Mouse (Mus musculus) erythroblast, embryonic 14.5 days (primary cell): ENCODE measurements around the gene Bcl9l. TPM values are rescaled to one million over a fixed set of nuclear protein-coding genes. Genes with fewer than 3 reads are reported as not detected.
A peak's percentile ranks its signal among the peaks of the same experiment; 100 is the strongest.

ENCODE experiments used
- H3K27me3 ChIP-seq: 2 replicates; pipeline ENCODE4 v1.6.1; 2012; ENCODE audit warnings: inconsistent platforms; ENCODE audit not compliant: control insufficient read depth
- H3K36me3 ChIP-seq: 2 replicates; pipeline ENCODE4 v1.6.1; 2012; ENCODE audit warnings: mild to moderate bottlenecking, inconsistent platforms; ENCODE audit not compliant: control insufficient read depth
- H3K4me1 ChIP-seq: 2 replicates; pipeline ENCODE4 v1.6.1; 2012; ENCODE audit warnings: inconsistent platforms; ENCODE audit not compliant: control insufficient read depth
- H3K4me3 ChIP-seq: replicated peaks from 2 replicates; pipeline ENCODE3; 2012; ENCODE audit warnings: moderate library complexity, mild to moderate bottlenecking, inconsistent platforms
- H3K9me3 ChIP-seq: 2 replicates; pipeline ENCODE4 v1.6.1; 2012; ENCODE audit warnings: low read length, inconsistent platforms, mixed read lengths; ENCODE audit not compliant: control insufficient read depth
- GATA1 ChIP-seq: IDR thresholded peaks from 2 replicates; pipeline ENCODE4 v1.6.1; 2012; ENCODE audit warnings: low read length, inconsistent platforms, mixed read lengths
- TAL1 ChIP-seq: IDR thresholded peaks from 3 replicates; pipeline ENCODE4 v1.6.1; 2012; ENCODE audit warnings: low read length, inconsistent platforms, mixed read lengths
- polyA plus RNA-seq: library from polyadenylated mRNA; stranded (reverse); fragments of >175 nt; gene quantifications from 2 replicates; pipeline ENCODE4 v1.2.3, GENCODE M21; 2012

Bcl9l gene
- polyA plus RNA-seq, 1 experiment = 0.06 TPM

DNA sequence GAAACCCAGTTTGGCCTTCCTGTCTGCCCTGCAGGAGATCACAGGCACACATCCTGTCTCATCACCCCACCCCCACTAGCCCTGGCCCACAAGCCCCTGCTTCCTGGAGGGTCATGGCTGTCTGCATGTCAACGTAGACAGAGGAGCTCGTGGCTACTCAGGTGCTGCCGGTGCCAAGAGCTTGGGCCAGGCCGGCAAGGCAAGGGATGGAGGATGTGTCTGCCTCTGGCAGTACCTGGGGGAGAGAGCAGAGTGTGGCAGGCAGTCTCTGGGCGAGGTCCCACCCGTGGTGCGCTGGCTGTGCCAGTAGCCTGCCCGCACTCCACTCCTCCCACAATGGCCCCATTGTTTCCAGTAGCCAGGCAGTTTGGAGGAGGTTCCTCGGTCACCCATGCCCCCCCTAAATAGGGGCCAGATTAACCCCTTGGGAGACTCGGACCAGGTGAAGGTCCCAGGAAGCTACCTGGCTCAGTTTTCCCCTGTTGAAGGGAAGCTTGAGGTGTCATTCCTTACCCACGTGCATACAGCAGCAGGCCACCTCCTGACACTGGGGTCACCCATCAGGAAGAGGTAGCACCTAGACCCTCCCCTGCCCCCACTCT is 11.7 kb downstream of the Bcl9l start:
- H3K9me3 ChIP-seq = no peaks in the 10 kb centered on the region
- no peak overlapping the region for H3K4me3 ChIP-seq
- H3K4me1 ChIP-seq = peaks cover 5% of the 10 kb centered on the region
- peaks cover 26% of the 10 kb centered on the region for H3K27me3 ChIP-seq
- no peak for TF ChIP-seq GATA1
- no peaks in the 10 kb centered on the region for H3K36me3 ChIP-seq

DNA sequence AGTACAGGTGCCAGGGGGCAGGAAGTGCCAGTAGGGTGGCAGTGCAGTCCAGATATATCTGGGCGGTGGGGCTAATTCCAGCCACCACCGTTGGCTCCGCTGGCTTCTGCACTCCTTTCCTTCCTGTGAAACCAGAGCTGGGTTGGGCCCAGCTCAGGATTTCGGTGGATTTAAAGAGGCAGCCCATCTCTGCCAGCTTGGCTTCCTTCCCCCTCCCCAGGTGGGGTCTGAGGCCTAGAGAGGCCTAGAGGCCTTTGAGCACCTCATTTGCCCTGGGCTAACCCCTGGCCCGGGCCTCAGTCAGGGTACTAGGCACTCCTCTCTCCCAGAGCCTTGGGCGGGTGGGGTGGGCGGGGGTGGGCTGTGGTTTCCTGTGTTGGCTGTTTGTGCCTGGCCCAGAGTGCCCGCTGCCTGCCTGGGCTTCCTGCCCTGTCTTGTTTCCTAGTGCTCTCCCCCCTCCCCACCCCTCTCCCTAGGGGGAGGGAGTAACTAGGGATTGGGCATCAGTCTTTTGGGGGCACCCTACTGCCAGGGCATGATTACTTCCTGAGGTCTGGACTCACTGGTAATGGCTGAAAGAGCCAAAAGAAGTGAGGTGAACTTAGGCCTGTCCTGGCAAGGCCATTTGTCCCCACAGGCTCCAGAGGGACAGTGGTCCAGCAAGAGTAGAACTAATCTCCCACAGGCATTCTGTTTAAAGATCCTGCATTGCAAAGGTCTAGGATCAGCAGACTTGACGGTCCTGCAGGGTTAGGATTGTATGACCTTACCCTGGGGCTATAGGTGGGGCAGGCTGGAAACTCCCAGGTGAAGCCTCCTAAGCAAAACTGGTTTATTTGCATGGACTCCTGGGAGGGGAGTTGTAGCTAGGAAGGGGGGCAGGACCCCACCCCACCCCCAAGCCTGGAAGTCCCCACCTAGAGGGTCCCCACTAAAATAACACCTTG is 12.5 kb downstream of the Bcl9l start:
- TF ChIP-seq TAL1 (no peak), GATA1 (no peak)
- Histone ChIP-seq H3K4me3 (no peak overlapping the region), H3K27me3 (peaks cover 33% of the 10 kb centered on the region), H3K9me3 (no peaks in the 10 kb centered on the region), H3K36me3 (no peaks in the 10 kb centered on the region), H3K4me1 (peaks cover 6% of the 10 kb centered on the region)

- Histone ChIP-seq H3K4me1 (peaks cover 9% of the 10 kb centered on the region), H3K9me3 (no peaks in the 10 kb centered on the region), H3K4me3 (no peak overlapping the region), H3K36me3 (no peaks in the 10 kb centered on the region), H3K27me3 (peaks cover 37% of the 10 kb centered on the region)
- TF ChIP-seq TAL1 (no peak), GATA1 (no peak)
Measured at GRCm38 (mm10) chr9:44495810-44496344, 13.3 kb downstream of the Bcl9l start.

- H3K36me3 ChIP-seq = no peaks in the 10 kb centered on the region; the same call in 1 of the 2 replicates
- H3K27me3 ChIP-seq = peaks cover 37% of the 10 kb centered on the region
- no peaks in the 10 kb centered on the region for H3K9me3 ChIP-seq
- no peak for TF ChIP-seq GATA1
- TF ChIP-seq TAL1 = no peak
- H3K4me1 ChIP-seq = peaks cover 13% of the 10 kb centered on the region
- no peak overlapping the region for H3K4me3 ChIP-seq
Measured at GRCm38 (mm10) chr9:44496803-44497461, 14.3 kb downstream of the Bcl9l start.

DNA sequence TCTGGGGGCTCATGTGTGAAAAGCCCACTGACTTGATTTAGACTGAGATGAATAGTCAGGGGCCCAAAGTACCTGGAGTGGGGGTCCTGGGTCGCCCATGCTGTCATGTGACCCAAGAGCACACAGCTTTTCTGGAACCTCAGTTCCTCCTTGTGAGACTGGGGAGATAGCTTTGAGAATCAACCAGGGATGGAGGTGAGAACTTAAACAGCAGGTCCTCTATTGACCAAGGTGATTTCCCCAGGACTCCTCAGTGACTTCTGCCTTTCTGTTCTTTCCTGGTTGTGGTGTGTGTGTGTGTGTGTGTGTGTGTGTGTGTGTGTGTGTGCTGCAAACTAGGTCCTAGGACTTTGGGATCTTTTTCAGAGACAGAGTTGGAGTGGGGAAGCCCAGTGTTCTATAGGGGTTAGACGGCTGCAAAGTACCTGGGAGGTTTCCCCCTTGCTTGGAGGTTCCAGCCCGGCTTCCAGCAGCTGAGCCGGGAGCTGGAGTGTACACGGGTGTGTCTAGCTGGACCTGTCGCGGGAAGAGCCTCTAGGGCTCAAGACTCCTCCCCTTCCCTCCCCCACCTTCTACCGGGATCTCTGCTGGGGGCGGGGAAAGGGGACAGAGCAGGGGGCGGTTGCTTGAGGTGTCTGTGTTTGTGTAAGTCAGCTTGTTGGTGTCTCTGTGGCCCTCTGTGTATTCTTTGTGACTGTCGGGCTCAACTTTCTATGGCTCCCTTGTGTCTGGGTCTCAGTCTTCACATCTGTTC is 15.2 kb downstream of the Bcl9l start:
- no peaks in the 10 kb centered on the region; the same call in 1 of the 2 replicates for H3K36me3 ChIP-seq
- peaks cover 35% of the 10 kb centered on the region for H3K27me3 ChIP-seq
- peaks cover 13% of the 10 kb centered on the region for H3K4me1 ChIP-seq
- H3K4me3 ChIP-seq = peak overlapping the region; percentile 33
- H3K9me3 ChIP-seq = no peaks in the 10 kb centered on the region
- TF ChIP-seq GATA1 (no peak), TAL1 (no peak)

GRCm38 (mm10) chr9:44498421-44499355 is 16.1 kb downstream of the Bcl9l start:
- TF ChIP-seq TAL1 = no peak
- TF ChIP-seq GATA1 = no peak
- peaks cover 34% of the 10 kb centered on the region for H3K27me3 ChIP-seq

DNA sequence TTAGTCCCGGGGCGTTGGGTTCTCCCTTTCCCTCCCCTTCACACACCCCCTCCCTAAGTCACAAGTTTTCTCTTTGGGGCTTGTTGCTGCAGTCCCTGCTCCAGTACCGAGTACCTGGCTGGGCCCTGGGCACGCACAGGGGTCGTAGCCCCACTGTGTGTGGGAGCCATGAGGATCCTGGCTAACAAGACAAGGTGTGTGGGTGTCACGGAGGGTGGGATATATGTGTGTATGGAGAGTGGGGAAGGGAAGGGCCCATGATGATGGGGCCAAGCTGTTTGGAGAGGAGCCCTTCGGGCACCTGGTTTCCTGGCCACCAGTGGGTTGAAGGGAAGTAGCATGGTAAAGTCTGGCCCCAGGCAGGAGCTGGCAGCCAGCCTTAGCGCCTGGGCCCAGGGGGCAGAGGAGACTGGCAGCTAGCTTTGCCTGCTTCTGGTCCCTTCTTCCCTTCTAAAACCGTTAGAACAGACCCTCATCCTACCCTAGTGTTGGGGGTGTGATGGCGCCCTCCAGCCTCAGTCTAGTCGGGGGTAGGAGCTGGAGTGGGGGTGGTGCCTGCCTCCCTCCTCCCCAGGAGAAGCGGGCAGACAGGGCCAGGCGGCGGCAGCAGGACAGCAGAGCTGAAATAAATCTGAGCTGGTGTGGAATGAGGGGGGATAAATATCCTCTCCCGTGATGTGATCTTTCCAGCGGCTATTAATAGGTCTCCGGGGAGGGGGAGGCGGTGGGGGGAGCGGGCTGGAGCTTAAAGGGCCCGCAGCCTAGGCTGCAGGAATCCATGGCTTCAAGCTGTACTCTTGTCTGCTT is 16.9 kb downstream of the Bcl9l start:
- Histone ChIP-seq H3K4me1 (peaks cover 11% of the 10 kb centered on the region), H3K4me3 (no peak overlapping the region), H3K36me3 (no peaks in the 10 kb centered on the region; the same call in 1 of the 2 replicates), H3K9me3 (no peaks in the 10 kb centered on the region), H3K27me3 (peaks cover 34% of the 10 kb centered on the region)
- no peak for TF ChIP-seq TAL1
- TF ChIP-seq GATA1 = no peak

More at GRCm38 (mm10) chr9:44498421-44499355, 16.1 kb downstream of the Bcl9l start:
- Histone ChIP-seq H3K36me3 (no peaks in the 10 kb centered on the region; the same call in 1 of the 2 replicates), H3K9me3 (no peaks in the 10 kb centered on the region), H3K4me1 (peaks cover 13% of the 10 kb centered on the region), H3K4me3 (peak overlapping the region; percentile 33)
